Mouse (Mus musculus): ENCODE data around the gene Myo1g.
"Not testable (repeated sequence)": the region's sequence is repeated elsewhere in the genome, so short reads cannot be mapped to it uniquely, and the experiment has no call there.

Gene Myo1g

GRCm38 (mm10) chr11:6529961-6530360 lies 9.2 kb upstream of the Myo1g start:
- DNase-seq (ENCODE audit: low spot score), result no peak

- DNase-seq (ENCODE audit: low spot score), result peak; percentile 99
These were observed 7.6 kb upstream of the Myo1g start for GRCm38 (mm10) chr11:6528186-6529006.

GRCm38 (mm10) chr11:6527256-6528185 lies 6.8 kb upstream of the Myo1g start:
- no peak for DNase-seq (ENCODE audit: low spot score)

GRCm38 (mm10) chr11:6526526-6527255 lies 5.9 kb upstream of the Myo1g start:
- DNase-seq (ENCODE audit: low spot score), result not testable (repeated sequence)

- no peak for DNase-seq (ENCODE audit: low spot score)
These were observed 4.5 kb upstream of the Myo1g start for GRCm38 (mm10) chr11:6525241-6525640.

GRCm38 (mm10) chr11:6524880-6525238 lies 4.1 kb upstream of the Myo1g start:
- no peak for DNase-seq (ENCODE audit: low spot score)

GRCm38 (mm10) chr11:6524165-6524879 lies 3.6 kb upstream of the Myo1g start:
- DNase-seq (ENCODE audit: low spot score), result no peak

- no peak for DNase-seq (ENCODE audit: low spot score)
These were observed 2.9 kb upstream of the Myo1g start for GRCm38 (mm10) chr11:6523662-6524088.

- DNase-seq (ENCODE audit: low spot score), result no peak
These were observed 2.2 kb upstream of the Myo1g start for GRCm38 (mm10) chr11:6522782-6523525.

GRCm38 (mm10) chr11:6519491-6520033 lies 1.2 kb downstream of the Myo1g start:
- no peak for DNase-seq (ENCODE audit: low spot score)

- no peak for DNase-seq (ENCODE audit: low spot score)
These were observed 5.9 kb downstream of the Myo1g start for GRCm38 (mm10) chr11:6514837-6515236.

- no peak for DNase-seq (ENCODE audit: low spot score)
These were observed 12.4 kb downstream of the Myo1g start for GRCm38 (mm10) chr11:6508269-6508876.

- peak; percentile 61 for DNase-seq (ENCODE audit: low spot score)
These were observed 14.2 kb downstream of the Myo1g start for GRCm38 (mm10) chr11:6506516-6506915.

GRCm38 (mm10) chr11:6504689-6505088 lies 16.1 kb downstream of the Myo1g start:
- peak; percentile 22 for DNase-seq (ENCODE audit: low spot score)

GRCm38 (mm10) chr11:6504226-6504625 lies 16.5 kb downstream of the Myo1g start:
- DNase-seq (ENCODE audit: low spot score), result no peak

- DNase-seq (ENCODE audit: low spot score), result no peak
These were observed 18.3 kb downstream of the Myo1g start for GRCm38 (mm10) chr11:6502506-6502905.

- no peak for DNase-seq (ENCODE audit: low spot score)
These were observed 23.3 kb downstream of the Myo1g start for GRCm38 (mm10) chr11:6497311-6497948.

- peak; percentile 46 for DNase-seq (ENCODE audit: low spot score)
These were observed 30.9 kb downstream of the Myo1g start for GRCm38 (mm10) chr11:6489691-6490503.

- DNase-seq (ENCODE audit: low spot score), result no peak
These were observed 31.5 kb downstream of the Myo1g start for GRCm38 (mm10) chr11:6489257-6489656.
